Mouse (Mus musculus): ENCODE results near the gene Mob3c. TPM values are rescaled to one million over a fixed set of nuclear protein-coding genes. Genes with fewer than 3 reads are reported as not detected.

Gene Mob3c
- polyA plus RNA-seq, 1 experiment from 2014 or later: 6.2 TPM

Other genes starting within 250 kb of the Mob3c start
- not detected in 2 replicates for gene Cyp4a32, start 227.1 kb upstream of the Mob3c start, polyA plus RNA-seq (2015; fragmentation: Nextera tagmentation; extraction: Ambion mirVana)
- 0.32 and 0.39 TPM in 2 replicates for gene Cyp4b1, start 180.4 kb upstream of the Mob3c start, polyA plus RNA-seq (2015; fragmentation: Nextera tagmentation; extraction: Ambion mirVana)
- 21.4 and 23.3 TPM in 2 replicates for gene Efcab14, start 90.3 kb upstream of the Mob3c start, polyA plus RNA-seq (2015; fragmentation: Nextera tagmentation; extraction: Ambion mirVana)
- gene Tex38, start 47.1 kb upstream of the Mob3c start, polyA plus RNA-seq (2015; fragmentation: Nextera tagmentation; extraction: Ambion mirVana): 0.39 TPM in 1 of 2 replicates, not detected in the other
- 32.1 and 38.9 TPM in 2 replicates for gene Atpaf1, start 43.3 kb upstream of the Mob3c start, polyA plus RNA-seq (2015; fragmentation: Nextera tagmentation; extraction: Ambion mirVana)
- 24.3 and 28.7 TPM in 2 replicates for gene Mknk1, start 11.1 kb downstream of the Mob3c start, polyA plus RNA-seq (2015; fragmentation: Nextera tagmentation; extraction: Ambion mirVana)
- gene Kncn, start 56.3 kb downstream of the Mob3c start, polyA plus RNA-seq (2015; fragmentation: Nextera tagmentation; extraction: Ambion mirVana): 0.30 and 0.42 TPM in 2 replicates
- gene 6430628N08Rik, start 62.6 kb downstream of the Mob3c start, polyA plus RNA-seq (2015; fragmentation: Nextera tagmentation; extraction: Ambion mirVana): 1.2 and 4.1 TPM in 2 replicates
- 1.6 and 2.0 TPM in 2 replicates for gene Dmbx1, start 111.8 kb downstream of the Mob3c start, polyA plus RNA-seq (2015; fragmentation: Nextera tagmentation; extraction: Ambion mirVana)
- gene Faah, start 189.8 kb downstream of the Mob3c start, polyA plus RNA-seq (2015; fragmentation: Nextera tagmentation; extraction: Ambion mirVana): 10.7 and 10.8 TPM in 2 replicates
- 13.7 and 17.2 TPM in 2 replicates for gene Nsun4, start 225.8 kb downstream of the Mob3c start, polyA plus RNA-seq (2015; fragmentation: Nextera tagmentation; extraction: Ambion mirVana)
- gene Uqcrh, start 247.0 kb downstream of the Mob3c start, polyA plus RNA-seq (2015; fragmentation: Nextera tagmentation; extraction: Ambion mirVana): 484 and 500 TPM in 2 replicates
- 70.9 and 72.9 TPM in 2 replicates for gene Lrrc41, start 247.2 kb downstream of the Mob3c start, polyA plus RNA-seq (2015; fragmentation: Nextera tagmentation; extraction: Ambion mirVana)